Mouse (Mus musculus): ENCODE results near the gene Hoxa13. TPM values are rescaled to one million over a fixed set of nuclear protein-coding genes. Genes with fewer than 3 reads are reported as not detected.

Gene Hoxa13
- total RNA-seq, 4 experiments from 2014 or later = not detected

DNA sequence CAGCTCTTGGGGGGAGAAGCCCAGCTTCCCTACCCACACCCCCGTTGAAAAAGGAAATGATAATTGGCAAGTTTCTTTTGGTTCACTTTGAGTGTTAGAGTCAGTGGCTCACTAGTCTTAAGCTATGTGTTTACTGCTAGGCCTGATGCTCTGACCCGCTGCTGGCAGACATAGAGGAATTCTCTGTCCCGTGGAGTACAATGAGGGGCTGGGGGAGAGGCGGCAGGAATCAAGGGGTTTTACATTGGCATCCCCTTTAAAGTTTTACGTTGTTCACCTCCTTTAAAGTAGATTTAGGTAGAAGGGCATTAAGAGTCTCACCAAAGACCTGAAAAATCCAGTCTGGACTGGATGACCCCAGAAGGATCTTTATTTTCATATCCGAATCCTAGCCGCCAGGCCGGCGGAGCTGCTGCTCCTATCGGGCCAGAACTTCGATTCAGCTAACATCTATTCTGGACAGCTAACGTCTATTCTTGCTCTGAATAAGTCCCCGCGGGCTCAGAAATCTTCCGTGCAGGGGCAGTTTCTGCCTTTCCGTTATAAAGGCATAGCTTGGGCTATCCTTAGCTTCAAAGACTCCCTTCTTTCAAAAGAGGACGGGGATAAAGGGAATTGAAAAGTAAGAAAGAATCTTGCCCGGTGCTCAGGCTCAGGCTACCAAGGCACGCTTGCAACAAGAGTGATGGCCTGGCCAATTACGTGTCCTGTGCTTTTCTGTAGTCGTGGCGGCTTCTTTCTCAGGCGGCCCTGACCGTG, 8.5 kb downstream of the Hoxa13 start:
- no peak for DNase-seq (ENCODE audit: low spot score in 2 of 2)

DNA sequence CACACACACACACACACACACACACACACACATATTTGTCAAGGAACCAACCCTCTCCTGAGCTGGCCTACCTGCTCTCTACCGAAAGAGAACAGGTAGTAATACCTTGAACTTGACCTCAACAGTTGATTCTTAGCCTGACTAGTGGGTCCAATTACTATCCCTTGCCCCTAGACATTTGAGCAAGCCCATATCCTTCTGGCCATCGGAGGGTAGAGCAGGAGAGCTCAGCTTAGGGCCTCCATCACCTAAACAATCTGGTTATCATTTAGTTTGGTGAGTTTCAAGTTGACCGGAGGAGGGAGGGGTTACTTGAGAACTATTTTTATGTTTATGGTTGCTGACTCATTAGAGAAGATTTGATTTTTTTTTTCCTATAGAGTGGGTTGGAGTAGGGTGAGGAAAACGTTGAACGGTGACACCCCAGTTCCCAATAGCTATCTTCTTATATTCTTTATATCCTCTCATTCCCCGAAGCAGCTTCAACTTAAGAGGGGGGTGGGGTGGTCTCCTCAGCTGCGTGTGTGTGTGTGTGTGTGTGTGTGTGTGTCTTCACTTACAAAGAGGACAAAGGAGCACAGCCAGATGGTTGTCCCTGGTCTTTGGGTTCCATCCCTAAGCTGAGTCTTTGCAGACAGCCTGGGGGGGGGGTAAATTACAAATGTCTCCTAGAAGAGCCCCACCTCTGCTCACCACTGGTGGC, 9.4 kb downstream of the Hoxa13 start:
- DNase-seq (ENCODE audit: low spot score in 2 of 2) = no peak

DNA sequence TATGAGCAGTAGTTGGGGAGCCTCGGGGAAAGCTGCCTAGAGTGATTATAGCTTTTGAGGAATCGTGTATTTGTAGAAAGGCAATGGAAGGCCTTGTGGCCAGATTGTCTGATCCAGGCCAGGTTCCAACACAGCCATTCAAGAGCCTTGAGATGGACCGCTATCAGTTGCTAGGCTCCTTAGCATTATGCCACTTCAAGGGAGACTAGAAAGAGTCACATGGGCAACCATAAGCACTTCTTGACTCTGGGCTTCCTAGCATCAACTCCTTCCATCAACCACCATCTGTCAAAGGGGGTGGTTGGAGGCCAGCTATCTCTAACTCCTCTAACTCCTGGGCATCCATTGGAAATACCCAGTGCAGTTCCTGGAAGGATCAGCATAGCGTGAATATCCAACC, 10.9 kb downstream of the Hoxa13 start:
- DNase-seq (ENCODE audit: low spot score in 2 of 2) = no peak

DNA sequence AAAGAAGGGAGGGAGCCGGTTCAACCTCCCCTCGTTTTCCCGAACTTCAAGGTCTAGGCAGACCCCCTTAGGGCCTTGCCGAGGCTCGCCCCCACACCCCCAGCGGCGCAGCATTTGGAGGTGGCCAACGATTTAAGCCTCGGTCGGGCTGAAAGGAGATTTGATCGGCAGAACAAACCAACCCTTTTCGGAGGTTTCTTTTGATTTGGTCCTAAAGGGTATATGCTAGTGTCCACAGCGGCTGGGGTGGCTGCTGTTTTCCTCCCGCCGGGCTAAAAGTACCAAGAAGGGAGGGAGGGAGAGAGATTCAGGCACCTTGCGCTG, 11.3 kb downstream of the Hoxa13 start:
- no peak for DNase-seq (ENCODE audit: low spot score in 2 of 2)

DNA sequence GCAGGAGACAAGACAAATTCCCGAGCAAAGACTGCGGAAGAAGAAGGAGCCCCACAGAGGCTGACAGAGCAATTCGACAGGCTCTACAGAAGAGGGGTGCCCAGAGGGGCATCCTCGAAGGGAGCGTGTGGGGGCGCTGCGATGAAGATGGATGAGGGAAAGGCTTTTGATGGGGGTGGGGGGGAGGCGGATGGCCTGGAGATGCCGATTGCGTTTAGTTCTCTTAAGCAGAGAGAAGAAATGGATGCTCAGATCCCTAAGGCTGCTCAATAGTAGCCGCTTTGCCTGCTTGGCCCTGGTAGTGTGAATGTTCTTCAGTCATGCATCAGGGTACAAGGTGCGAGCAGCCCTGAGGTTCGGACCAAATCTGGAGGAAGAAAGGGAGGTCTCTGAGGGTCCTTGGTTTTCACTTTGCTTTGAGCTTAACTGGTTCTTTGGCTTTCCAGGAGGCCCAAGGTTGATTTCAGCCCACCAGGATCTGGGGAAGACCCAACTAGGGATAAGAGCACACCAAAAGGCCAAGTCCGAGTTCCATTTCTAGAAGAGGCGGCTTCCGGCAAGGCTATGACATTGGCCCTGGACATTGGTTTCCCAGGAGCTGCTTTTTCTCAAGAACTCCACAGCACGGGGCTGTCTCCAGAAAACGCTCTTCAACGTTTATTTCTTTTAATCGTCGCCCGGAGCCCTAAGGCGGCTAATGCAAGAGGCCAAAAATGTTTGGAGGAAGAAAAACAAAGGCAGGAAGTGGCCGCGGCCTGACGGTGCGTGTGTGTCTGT, 11.9 kb downstream of the Hoxa13 start:
- DNase-seq (ENCODE audit: low spot score in 2 of 2) = no peak

DNA sequence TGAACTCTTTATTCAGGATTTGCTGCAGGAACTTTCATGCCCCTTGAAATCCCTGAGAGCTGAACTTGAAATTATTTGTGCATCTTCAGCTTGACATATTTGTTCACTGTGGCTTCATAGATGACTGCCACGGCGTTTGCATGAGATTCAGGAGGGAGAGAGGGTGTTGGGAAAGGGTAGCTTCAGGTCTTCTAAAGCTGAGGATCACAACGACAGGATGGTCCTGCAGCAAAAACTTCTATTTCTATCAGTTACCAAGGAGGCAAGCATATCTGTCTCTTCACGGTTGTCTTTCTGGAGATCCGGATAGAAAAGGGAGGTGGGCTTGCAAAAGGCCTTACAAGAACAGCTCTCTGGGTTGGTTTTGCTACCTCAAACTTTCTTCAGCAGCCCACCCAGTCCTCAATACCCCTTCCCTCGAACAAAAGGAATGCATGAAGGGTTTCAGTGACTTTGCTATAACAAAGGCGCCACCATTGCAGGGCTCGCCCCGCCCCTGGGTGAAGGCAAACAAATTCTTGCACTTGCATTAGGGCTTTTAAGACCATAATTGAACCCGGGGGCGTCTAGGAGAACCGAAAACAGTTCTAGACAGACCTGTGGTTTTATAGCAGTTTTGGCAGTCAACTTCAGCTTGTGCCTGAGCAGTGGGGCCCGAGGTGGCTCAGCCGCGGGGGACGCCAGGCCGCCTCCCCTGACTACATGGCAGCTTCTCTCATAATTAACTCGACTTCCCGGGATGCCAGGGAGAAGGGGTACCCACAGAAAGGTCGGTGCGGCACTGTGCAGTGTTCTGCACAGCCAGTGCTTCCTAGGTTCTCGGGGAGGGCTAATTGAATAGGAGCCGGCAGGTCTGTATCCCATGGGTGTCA, 12.7 kb downstream of the Hoxa13 start:
- DNase-seq (ENCODE audit: low spot score in 2 of 2) = no peak

DNA sequence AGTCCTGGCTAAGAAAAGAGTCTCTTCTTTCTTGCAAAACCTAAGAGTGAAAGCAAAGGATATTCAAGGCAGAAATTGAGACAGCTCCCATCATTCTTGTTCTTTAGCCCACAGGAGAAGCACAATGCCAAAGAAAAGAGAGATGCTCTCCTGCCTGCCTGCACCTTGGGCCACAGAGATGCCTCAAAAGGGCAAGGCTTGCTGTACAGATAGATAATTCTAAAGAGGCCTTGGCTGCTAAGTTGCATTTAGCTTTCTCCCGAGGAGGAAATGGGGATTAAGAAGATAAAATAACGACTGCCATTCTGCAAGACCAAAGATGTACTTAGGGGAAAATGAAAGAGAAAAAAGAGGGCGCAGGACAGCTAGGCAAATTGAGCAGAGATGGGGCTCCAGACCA, 13.8 kb downstream of the Hoxa13 start:
- DNase-seq (ENCODE audit: low spot score in 2 of 2) = no peak

DNA sequence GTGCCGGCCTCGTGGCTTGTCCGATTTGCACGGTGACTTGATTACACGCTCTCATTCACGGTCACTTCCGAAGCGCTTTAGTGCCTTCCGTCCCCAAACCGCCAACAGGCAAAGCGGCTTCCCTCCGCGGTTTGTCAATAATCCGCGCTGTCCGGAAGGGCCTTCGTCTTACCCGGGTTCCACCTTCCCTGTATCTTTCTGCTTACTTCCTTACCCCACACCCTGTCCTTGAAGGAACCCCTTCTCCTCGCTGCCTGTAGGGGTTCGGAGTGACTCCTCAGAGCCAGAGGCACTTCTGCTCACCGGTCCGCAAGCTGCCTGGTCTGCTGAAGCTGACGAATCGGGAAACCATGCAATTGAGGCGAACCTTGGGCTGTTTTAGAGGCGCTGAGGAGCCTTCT, 14.3 kb downstream of the Hoxa13 start:
- DNase-seq (ENCODE audit: low spot score in 2 of 2) = no peak

DNA sequence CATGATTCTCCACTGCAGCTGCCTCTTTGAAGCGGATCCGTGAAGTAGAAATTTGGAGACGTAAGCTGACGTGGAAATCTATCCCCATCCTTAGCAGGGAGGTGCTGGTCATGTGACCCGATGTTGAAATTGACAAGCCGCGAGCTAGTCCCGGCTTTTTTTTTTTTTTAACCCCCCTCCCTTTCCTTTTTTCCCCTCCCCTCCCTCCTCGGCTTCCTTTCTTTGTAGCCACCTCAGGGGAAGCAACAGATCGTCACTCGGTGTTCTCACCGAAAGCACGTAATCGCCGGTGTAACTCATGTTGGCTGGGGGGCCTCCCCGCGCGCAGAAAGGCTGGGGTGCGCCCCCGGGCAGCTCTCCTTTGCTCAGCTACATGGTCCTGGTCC, 14.9 kb downstream of the Hoxa13 start, which contains the start of gene Hoxa11:
TSS of gene Hoxa11 (minus strand) at position 54 of the 386 bp plus-strand sequence.
- no peak for DNase-seq (ENCODE audit: low spot score in 2 of 2)

DNA sequence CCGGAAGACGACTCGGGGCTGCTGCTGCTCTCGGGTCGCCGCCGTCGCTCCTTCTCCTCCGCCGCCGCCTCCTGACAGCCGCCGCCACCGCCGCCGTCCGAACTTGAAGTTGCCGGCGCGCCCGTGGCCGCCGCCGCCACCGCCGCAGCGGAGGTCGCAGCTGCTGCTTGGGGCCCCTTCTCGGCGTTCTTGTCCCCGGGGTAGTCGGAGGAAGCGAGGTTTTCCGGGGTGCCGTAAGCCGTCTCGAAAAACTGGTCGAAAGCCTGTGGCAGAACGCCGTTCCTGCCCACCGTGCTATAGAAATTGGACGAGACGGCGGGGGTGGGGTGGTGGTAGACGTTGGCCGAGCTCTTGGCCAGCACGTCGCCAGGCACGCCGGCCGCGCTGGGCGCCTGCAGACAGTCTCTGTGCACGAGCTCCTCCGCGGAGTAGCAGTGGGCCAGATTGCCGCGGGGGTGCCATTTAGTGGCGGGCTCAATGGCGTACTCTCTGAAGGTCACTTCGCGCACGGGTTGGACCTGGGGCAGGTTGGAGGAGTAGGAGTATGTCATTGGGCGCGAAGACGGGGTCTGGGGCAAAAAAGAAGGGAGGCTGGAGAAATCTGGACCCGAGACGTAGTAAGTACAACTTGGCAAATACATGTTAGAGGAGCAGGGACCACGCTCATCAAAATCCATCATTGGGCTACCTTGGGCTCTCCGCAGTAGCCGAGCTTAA, 15.5 kb downstream of the Hoxa13 start:
- DNase-seq (ENCODE audit: low spot score in 2 of 2) = no peak

DNA sequence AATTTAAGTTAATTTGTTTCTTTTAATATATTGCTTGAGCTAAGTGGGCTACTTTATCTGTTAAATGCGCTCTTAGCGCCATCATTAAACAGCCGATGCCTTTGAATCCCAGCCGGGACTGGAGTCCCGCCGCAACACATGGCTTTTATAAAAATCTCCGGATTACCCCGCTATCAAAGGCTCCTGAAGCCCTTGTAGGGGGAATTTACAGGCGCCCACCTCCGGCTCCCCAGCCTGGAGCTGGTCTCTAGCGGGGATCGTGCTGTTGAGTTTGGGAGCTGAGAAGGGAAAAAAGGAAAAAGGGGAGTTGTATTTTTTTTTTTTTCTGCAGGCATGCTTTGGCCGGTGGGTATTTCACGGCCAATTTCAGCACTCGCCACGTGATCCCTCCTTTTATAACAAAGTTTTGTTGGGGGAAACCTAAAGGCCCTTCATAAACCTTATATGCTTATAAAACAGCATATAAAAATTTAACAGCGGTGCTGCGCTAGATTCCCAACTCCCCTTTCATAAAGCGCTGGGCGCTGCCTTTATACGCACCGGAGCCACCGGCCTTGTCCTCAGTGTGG, 16.1 kb downstream of the Hoxa13 start:
- no peak for DNase-seq (ENCODE audit: low spot score in 2 of 2)

DNA sequence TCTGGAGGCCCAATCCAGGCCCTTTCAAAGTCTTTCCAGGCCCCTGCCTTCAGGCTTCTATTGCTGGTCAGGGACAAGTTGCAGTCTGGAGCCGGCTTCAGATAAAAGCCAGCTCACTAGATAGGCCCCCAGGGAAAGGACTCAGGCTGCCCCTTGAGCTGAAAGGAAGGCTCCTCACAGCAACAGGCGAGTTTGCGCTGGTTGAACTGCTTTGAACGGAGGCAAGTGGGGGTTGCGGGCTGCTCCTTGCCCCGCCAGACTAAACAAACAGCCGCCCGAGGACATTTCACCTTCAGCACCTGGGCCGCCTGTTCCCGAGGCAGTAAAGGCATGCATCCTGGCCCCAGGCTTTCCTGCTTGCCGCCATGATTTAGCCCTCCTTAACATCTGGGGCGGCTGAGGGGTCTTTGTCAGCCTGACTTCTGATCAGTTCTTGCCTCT, 17.0 kb downstream of the Hoxa13 start:
- no peak for DNase-seq (ENCODE audit: low spot score in 2 of 2)

DNA sequence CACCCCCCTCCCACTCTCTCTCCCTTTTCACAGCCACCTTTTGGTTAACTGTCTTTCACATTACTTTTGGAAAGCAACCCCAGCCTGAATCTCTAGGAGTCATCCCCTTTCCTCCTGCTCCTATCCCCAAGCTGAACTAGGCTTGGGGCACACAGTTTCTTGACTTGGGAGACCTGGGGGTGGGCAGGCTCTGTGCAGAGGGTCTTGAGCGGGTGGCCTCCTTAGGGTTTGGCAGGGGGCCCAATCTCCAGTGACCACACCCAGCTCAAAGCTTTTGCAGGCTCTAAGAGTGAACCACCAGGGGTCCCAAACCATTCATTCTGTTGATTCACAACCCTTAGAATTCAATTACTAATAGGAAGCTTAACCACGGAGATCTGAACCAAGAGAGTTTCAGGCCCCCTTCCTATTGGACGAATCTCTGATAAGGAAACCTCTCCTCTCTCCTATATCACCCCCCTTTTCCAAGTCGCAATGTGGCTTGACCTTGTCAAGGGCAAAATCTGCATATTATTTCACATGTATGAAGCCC, 17.8 kb downstream of the Hoxa13 start:
- no peak for DNase-seq (ENCODE audit: low spot score in 2 of 2)

DNA sequence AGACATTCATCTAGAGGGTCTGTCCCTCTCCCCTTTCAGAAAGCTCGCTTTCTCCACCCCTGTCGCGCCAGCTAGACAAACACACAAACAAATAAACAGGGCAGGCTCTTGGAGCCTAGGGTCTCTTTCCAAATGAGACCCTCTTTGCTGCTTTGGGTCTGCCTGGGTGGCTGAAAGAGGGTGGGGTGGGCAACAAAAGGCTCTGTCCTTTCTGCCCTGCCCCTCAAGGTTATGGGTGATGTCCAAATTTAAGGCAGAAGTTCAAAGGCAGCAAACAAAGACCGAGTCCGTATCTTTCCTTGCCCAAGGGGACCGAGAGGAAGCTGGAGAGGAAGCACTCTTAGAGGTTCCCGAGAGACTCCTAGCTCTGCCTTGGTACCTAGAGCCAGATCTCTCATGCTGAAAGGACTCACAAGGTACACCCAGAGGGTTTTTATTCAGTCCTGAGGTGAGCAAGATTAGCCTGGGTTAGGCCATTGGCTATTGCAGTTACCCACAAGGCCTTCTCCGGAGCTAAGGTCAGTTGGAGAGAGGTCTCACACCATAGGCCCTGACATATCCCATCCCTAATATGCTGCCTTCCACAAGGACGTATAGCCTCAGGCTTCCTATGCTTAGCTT, 19.6 kb downstream of the Hoxa13 start:
- no peak for DNase-seq (ENCODE audit: low spot score in 2 of 2)

DNA sequence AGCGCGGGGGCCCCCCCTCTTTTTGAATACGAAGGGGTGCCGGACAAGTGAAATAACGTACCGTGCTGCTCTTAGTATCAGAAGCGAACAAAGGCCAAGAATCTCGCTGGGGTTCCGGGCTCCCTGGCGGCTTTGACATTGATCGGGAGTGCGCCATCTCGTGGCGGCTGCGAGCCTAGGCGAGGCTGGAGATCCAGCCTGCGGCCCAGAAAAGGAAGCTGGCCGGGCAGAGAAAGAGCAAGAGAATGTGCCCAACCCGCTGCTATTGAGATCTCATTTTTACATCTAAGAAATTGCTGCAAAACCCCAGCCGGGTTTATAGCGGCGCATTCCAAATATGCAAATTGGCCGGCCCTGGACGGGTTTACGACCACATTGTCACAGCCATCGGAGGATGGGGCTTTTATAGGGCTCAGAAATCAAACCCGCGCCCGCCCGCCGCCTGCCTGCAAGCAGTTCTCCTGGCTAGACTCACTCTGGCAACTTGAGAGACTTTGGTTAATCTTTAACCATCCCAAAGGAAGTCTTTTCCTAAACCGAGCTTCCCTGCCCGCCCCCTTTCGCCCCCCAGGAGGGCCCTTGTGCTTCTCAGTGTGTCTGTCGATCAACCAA, 20.2 kb downstream of the Hoxa13 start, which contains the start of gene Hoxa10:
TSS of gene Hoxa10 (minus strand) at position 466 of the 612 bp plus-strand sequence.
- DNase-seq (ENCODE audit: low spot score in 2 of 2) = no peak

DNA sequence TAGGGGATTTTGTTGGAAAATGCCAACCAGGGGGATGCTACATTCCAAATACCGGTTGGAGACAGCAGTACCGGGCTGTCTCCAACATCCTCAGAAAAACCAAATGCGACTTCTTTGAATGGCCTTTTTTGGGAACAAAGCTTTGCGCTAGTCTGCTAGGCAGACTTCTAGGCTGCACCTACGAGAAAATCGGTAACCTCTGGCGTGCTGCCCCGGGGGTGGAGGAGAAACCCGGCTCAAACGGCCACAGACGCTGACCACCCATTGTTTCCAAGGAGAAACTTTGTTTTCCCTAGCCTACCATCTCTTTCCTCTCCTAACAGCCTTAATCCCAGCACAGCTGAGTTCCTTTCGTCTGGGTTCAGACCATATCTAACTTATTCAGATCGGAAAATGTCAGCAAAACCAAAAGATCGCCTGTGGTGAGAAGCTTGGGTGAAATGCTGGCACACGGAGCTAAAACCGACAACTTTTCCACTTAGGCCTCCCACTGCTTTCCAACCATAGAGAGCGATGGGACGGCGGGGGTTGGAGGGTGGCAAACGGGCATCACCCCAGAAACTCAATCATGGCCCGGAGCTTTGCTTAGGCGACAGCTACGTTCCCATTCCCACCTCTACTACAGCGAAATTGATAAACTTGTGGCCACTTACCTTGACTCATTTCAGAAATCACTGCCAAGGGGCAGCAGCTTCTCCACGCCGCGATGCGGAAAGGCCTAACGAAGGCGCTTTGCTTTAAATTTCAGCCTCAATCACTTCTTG, 20.9 kb downstream of the Hoxa13 start:
- no peak for DNase-seq (ENCODE audit: low spot score in 2 of 2)

DNA sequence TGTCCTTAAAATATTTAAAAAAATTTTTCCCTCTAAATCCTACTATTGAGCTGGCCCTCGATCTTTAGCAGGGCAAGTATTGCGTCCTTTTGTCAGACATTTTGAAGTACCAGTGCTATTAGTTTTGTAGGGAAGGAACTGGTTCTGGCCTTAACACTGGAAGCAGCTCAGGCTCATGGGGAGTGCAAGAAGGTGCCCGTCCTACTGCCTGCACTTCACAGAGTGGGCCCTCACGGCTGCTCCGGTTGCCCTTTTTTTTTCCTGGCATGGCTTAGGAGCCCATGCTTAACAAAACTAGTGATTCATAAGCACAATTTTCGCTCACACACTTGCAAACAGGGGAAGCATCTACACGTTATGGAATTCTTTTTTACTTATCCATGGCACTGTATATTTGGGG, 21.7 kb downstream of the Hoxa13 start:
- DNase-seq (ENCODE audit: low spot score in 2 of 2) = no peak

DNA sequence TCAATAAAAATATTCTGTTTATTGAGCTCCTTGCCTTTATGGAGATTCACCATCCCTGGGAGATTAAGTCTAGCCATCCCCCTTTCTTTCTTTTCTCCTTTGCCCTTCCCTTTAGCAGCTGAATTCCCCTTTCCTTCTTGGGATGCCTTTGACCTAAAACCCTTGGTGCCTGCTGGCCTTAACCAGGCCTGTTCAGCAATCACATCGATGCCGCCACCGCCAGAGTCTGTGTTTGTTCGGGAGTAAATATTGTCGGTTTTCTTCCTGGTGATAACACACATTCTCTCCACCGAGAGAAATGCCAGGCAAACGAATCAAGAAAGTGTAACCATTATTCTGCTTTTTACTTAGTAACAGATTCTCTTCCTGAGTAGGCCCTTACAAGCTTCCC, 22.5 kb downstream of the Hoxa13 start:
- no peak for DNase-seq (ENCODE audit: low spot score in 2 of 2)
